Mouse (Mus musculus): ENCODE measurements around the gene Unc45a. TPM values are rescaled to one million over a fixed set of nuclear protein-coding genes. Genes with fewer than 3 reads are reported as not detected.
"Not testable (repeated sequence)": the region's sequence is repeated elsewhere in the genome, so short reads cannot be mapped to it uniquely, and the experiment has no call there.

Gene Unc45a
- polyA plus RNA-seq, 1 experiment from 2014 or later, result 36.8 TPM

DNA sequence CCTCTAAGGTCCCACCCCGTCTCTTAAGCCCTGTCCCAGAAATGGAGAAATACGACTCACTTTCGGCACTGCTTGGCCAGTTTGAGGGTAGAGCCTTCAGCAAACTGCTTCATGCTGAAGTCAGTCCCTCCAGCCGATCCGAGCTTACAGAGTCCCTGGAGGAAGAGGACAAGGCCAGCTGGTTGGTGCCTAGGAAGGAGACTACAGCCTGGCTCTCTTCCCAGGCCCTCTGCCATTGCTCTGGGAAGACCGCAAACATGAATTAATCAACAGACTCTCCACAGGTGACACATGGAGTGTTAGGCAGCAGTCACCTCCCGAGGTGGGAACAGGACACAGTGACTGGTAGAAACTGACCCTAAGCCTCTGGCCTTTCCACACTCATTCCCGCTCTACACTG, 10.5 kb downstream of the Unc45a start:
- Histone ChIP-seq H3K4me2 (ENCODE audit: low read depth) (no peak overlapping the region), H3K36me3 (ENCODE audit: control insufficient read depth, insufficient read depth, low read length) (peaks cover 49% of the 10 kb centered on the region), H3K4me1 (ENCODE audit: control insufficient read depth, insufficient read depth, low read length) (no peaks in the 10 kb centered on the region), H3K4me3 (ENCODE audit: low read depth, low read length) (no peak overlapping the region), H3K9ac (ENCODE audit: low read length) (no peak overlapping the region), H3K9me3 (ENCODE audit: control insufficient read depth, low read length) (no peaks in the 10 kb centered on the region), H3K27ac (ENCODE audit: low read depth, low read length) (no peak overlapping the region), H3K27me3 (ENCODE audit: control insufficient read depth, insufficient read depth, low read length) (no peaks in the 10 kb centered on the region)
- no peak for ATAC-seq (ENCODE audit: insufficient read depth, low FRiP score, low TSS enrichment)
- no peak for DNase-seq (ENCODE audit: low spot score)
- WGBS, result 93% methylated on average over 8 of the region's 8 CpGs

DNA sequence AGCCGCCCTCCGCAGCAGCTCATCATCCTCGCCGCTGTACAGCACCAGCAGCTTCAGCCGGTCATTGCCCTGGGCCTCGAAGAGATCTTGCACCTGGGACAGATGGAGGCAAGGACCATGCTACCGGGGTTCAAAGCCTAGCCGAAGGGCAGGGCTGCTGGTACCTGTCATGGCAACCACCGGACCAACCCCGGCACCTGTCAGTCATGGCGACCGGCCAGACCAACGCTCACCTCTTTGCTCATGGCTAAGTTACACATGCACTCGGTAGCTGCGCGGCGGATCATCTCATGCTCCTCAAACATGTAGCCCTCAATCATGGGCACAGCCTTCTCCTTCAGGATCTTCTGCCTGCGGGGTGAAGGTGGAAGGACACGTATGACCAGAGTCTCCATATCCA, 14.7 kb downstream of the Unc45a start:
- peaks cover 23% of the 10 kb centered on the region for H3K36me3 ChIP-seq (ENCODE audit: control insufficient read depth, insufficient read depth, low read length)
- H3K4me1 ChIP-seq (ENCODE audit: control insufficient read depth, insufficient read depth, low read length), result peaks cover 9% of the 10 kb centered on the region
- no peak overlapping the region for H3K9ac ChIP-seq (ENCODE audit: low read length)
- H3K4me2 ChIP-seq (ENCODE audit: low read depth), result no peak overlapping the region
- DNase-seq (ENCODE audit: low spot score) (no peak), ATAC-seq (ENCODE audit: insufficient read depth, low FRiP score, low TSS enrichment) (no peak)
- H3K27me3 ChIP-seq (ENCODE audit: control insufficient read depth, insufficient read depth, low read length), result no peaks in the 10 kb centered on the region
- H3K4me3 ChIP-seq (ENCODE audit: low read depth, low read length), result no peak overlapping the region
- no peak overlapping the region for H3K27ac ChIP-seq (ENCODE audit: low read depth, low read length)
- H3K9me3 ChIP-seq (ENCODE audit: control insufficient read depth, low read length), result no peaks in the 10 kb centered on the region
- WGBS, result 96% methylated on average over 19 of the region's 19 CpGs

DNA sequence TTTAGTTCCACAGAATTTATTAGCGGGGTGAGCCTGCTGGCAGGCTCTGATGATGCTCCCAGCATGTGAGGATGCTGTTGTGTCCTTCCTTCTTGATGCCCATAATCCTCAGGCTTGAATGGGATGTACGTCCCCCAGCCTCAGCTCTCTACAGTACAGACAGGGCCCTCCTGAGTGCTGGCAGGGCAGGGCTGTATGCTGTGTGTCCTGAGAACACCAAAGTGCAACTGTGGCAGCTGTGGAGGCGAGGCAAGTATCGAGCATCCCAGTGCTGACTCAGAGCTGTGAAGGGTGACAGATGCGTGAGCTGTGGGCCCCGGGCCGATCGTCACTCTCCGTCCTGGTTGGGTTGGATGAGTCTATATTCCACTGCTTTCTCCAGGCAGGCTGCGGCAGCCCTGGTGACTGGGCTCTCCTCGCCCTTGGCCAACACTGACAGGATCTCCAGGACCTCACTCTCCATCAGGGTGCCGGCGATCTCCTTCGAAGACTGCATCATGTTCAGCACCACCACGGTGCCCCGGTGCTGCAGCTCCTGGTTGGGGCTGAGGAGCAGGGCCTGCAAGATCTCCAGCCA, 15.4 kb downstream of the Unc45a start:
- no peaks in the 10 kb centered on the region for H3K27me3 ChIP-seq (ENCODE audit: control insufficient read depth, insufficient read depth, low read length)
- peaks cover 9% of the 10 kb centered on the region for H3K4me1 ChIP-seq (ENCODE audit: control insufficient read depth, insufficient read depth, low read length)
- DNase-seq (ENCODE audit: low spot score) (no peak), ATAC-seq (ENCODE audit: insufficient read depth, low FRiP score, low TSS enrichment) (no peak)
- no peak overlapping the region for H3K9ac ChIP-seq (ENCODE audit: low read length)
- 93% methylated on average over 16 of the region's 16 CpGs for WGBS
- no peak overlapping the region for H3K4me3 ChIP-seq (ENCODE audit: low read depth, low read length)
- H3K27ac ChIP-seq (ENCODE audit: low read depth, low read length), result no peak overlapping the region
- no peaks in the 10 kb centered on the region for H3K9me3 ChIP-seq (ENCODE audit: control insufficient read depth, low read length)
- peaks cover 24% of the 10 kb centered on the region for H3K36me3 ChIP-seq (ENCODE audit: control insufficient read depth, insufficient read depth, low read length)
- no peak overlapping the region for H3K4me2 ChIP-seq (ENCODE audit: low read depth)

DNA sequence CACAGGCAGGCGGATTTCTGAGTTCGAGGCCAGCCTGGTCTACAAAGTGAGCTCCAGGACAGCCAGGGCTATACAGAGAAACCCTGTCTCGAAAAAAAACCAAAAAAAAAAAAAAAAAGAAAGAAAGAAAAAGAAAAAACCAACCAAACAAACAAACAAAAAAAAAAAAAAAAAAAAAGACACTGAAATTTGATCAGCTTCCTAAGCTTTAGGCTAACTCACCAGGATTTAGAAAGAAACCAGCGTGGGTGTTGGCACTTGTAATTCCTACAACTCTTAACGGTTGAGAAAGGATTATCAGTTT, 16.0 kb downstream of the Unc45a start:
- H3K4me1 ChIP-seq (ENCODE audit: control insufficient read depth, insufficient read depth, low read length); H3K27me3 ChIP-seq (ENCODE audit: control insufficient read depth, insufficient read depth, low read length); DNase-seq (ENCODE audit: low spot score); ATAC-seq (ENCODE audit: insufficient read depth, low FRiP score, low TSS enrichment); H3K9me3 ChIP-seq (ENCODE audit: control insufficient read depth, low read length); H3K9ac ChIP-seq (ENCODE audit: low read length); H3K27ac ChIP-seq (ENCODE audit: low read depth, low read length): not testable (repeated sequence)
- WGBS, result 64% methylated on average over 4 of the region's 5 CpGs
- H3K4me3 ChIP-seq (ENCODE audit: low read depth, low read length), result peak overlapping the region; percentile 55; the same call in 1 of the 2 replicates
- peak overlapping the region; percentile 83 for H3K4me2 ChIP-seq (ENCODE audit: low read depth)
- H3K36me3 ChIP-seq (ENCODE audit: control insufficient read depth, insufficient read depth, low read length), result peaks cover 24% of the 10 kb centered on the region

DNA sequence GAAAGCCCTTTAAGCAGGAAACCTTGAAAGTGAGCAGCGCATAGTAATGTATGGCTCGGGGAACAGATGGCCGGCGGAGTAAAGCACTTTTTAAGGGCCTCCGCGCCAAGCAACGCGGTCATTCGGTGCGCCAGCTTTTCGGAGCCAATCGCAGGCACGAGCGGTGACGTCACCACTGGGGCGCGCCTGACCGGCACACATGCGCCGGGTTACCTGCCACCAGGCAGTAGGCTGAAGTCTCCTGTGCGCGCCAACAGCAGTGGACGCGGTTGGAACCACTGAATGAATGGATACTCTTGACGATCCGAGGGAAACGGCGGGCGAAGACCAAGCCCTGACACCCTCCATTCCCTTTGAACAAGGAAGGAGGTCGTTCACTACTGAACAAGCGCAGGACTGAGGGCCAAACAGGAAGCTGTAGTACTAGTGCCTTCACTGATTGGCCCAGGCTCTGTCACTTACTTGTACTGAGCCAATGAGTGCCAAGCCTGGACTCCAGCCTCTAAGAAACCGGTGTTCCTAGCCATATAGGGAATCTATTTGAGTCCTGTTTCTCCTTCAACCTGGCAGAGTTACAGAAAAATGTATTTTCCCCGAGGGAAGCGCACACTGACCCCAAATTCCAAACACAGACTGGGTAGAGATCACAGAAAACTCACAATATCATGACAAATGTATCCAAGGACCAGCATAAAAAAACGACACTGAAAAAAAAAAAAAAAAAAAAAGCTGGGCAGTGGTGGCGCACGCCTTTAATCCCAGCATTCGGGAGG, 16.6 kb downstream of the Unc45a start, which contains the start of gene Rccd1:
Rccd1 (minus strand) TSS at position 412 of the 773 bp plus-strand sequence.
- peaks cover 9% of the 10 kb centered on the region for H3K4me1 ChIP-seq (ENCODE audit: control insufficient read depth, insufficient read depth, low read length)
- ATAC-seq (ENCODE audit: insufficient read depth, low FRiP score, low TSS enrichment) (peak; percentile 99), DNase-seq (ENCODE audit: low spot score) (peak; percentile 96)
- H3K9ac ChIP-seq (ENCODE audit: low read length), result peak within 1 kb of the TSS; percentile 70
- peaks cover 21% of the 10 kb centered on the region for H3K36me3 ChIP-seq (ENCODE audit: control insufficient read depth, insufficient read depth, low read length)
- peak within 1 kb of the TSS; percentile 83 for H3K4me2 ChIP-seq (ENCODE audit: low read depth)
- H3K9me3 ChIP-seq (ENCODE audit: control insufficient read depth, low read length), result no peaks in the 10 kb centered on the region
- H3K27me3 ChIP-seq (ENCODE audit: control insufficient read depth, insufficient read depth, low read length), result no peaks in the 10 kb centered on the region
- peak within 1 kb of the TSS; percentile 69 for H3K27ac ChIP-seq (ENCODE audit: low read depth, low read length)
- peak within 1 kb of the TSS; percentile 55 for H3K4me3 ChIP-seq (ENCODE audit: low read depth, low read length)
- 3% methylated on average over 38 of the region's 38 CpGs for WGBS

DNA sequence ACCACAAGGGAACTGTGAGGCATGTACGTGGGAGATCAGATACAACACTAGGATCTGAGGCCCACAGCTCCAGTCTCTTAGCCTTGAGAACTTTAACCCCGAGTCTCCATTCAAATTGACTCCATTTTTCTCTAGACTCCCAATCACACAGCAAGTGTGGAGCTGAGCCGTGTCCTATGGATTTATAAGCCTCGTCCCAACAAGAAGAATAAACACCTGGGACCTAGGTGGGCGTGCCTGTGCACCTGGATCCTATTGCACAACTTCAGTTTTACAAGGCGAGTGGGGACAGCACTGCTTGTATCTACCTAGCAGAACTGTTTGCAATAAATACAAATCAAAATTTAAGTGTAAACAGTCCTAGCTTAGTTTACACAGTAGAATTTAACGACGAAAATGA, 17.5 kb downstream of the Unc45a start:
- 23% methylated on average over 8 of the region's 8 CpGs for WGBS
- DNase-seq (ENCODE audit: low spot score), result no peak
- peaks cover 13% of the 10 kb centered on the region for H3K36me3 ChIP-seq (ENCODE audit: control insufficient read depth, insufficient read depth, low read length)

DNA sequence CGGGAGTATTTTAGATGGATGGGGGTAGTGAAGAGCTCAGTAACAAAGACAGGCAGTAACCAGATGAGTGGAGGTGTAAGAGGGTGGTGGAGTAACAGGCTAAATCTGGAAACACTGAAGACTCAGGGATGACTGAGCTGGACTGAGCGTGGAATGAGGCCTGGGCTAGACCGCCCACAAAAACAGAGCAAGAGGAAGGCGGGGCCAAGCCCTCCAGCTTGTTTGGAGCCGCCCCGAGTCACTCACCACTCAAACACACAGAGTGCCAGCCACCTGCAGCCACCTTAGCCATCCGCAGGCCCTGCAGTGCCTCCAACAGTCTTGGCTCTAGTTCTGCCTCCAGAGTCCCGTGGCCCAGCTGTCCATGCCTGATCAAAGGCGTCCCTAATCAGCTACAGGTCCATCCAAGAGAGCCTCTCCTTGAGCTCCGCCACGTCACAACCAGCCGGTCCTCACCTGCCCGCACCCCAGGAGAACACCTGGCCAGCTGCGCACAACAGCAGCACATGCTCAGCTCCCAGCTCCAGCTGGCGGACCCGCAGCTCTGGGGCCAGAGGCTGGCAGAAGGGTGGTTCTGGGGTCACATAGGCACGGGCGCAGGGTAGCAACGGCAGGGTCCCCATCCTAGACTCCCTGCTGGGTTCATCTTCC, 20.8 kb downstream of the Unc45a start:
- Histone ChIP-seq H3K9me3 (ENCODE audit: control insufficient read depth, low read length) (no peaks in the 10 kb centered on the region), H3K4me3 (ENCODE audit: low read depth, low read length) (no peak overlapping the region), H3K4me2 (ENCODE audit: low read depth) (no peak overlapping the region), H3K27ac (ENCODE audit: low read depth, low read length) (no peak overlapping the region), H3K9ac (ENCODE audit: low read length) (no peak overlapping the region), H3K27me3 (ENCODE audit: control insufficient read depth, insufficient read depth, low read length) (no peaks in the 10 kb centered on the region), H3K36me3 (ENCODE audit: control insufficient read depth, insufficient read depth, low read length) (peaks cover 6% of the 10 kb centered on the region), H3K4me1 (ENCODE audit: control insufficient read depth, insufficient read depth, low read length) (peaks cover 9% of the 10 kb centered on the region)
- WGBS, result 86% methylated on average over 19 of the region's 19 CpGs
- DNase-seq (ENCODE audit: low spot score) (no peak), ATAC-seq (ENCODE audit: insufficient read depth, low FRiP score, low TSS enrichment) (no peak)

More for the DNA sequence above, 17.5 kb downstream of the Unc45a start:
- Histone ChIP-seq H3K9ac (ENCODE audit: low read length) (peak overlapping the region; percentile 70), H3K27ac (ENCODE audit: low read depth, low read length) (no peak overlapping the region; the same call in 1 of the 2 replicates), H3K4me2 (ENCODE audit: low read depth) (peak overlapping the region; percentile 83), H3K9me3 (ENCODE audit: control insufficient read depth, low read length) (no peaks in the 10 kb centered on the region), H3K4me1 (ENCODE audit: control insufficient read depth, insufficient read depth, low read length) (peaks cover 9% of the 10 kb centered on the region), H3K27me3 (ENCODE audit: control insufficient read depth, insufficient read depth, low read length) (no peaks in the 10 kb centered on the region), H3K4me3 (ENCODE audit: low read depth, low read length) (peak overlapping the region; percentile 55)
- ATAC-seq (ENCODE audit: insufficient read depth, low FRiP score, low TSS enrichment), result no peak

DNA sequence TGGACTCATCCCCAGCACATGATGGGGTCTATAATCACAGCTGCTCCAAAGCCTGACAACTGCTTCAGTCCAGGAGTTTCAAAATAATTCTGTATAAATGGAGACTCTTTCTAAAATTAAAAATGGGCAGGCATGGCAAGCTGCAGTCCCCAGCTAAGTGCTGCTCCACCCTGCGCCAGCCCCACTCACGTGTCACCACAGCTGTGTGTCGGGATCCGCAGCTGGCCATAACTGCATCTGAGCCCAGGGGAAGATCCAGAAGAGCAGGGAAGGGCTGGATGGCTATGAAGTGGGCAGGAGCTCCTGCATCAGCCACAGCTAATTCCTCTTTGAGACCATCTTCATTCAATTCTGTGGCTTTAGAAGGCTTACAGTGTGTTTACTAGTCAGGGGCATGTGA, 22.1 kb downstream of the Unc45a start:
- ATAC-seq (ENCODE audit: insufficient read depth, low FRiP score, low TSS enrichment), result no peak
- 94% methylated on average over 4 of the region's 4 CpGs for WGBS

More for the DNA sequence above, 22.1 kb downstream of the Unc45a start:
- H3K36me3 ChIP-seq (ENCODE audit: control insufficient read depth, insufficient read depth, low read length), result peaks cover 15% of the 10 kb centered on the region
- no peaks in the 10 kb centered on the region for H3K9me3 ChIP-seq (ENCODE audit: control insufficient read depth, low read length)
- no peak overlapping the region for H3K4me2 ChIP-seq (ENCODE audit: low read depth)
- H3K4me1 ChIP-seq (ENCODE audit: control insufficient read depth, insufficient read depth, low read length), result peaks cover 9% of the 10 kb centered on the region
- no peaks in the 10 kb centered on the region for H3K27me3 ChIP-seq (ENCODE audit: control insufficient read depth, insufficient read depth, low read length)
- DNase-seq (ENCODE audit: low spot score), result no peak
- no peak overlapping the region for H3K9ac ChIP-seq (ENCODE audit: low read length)
- H3K27ac ChIP-seq (ENCODE audit: low read depth, low read length), result no peak overlapping the region
- H3K4me3 ChIP-seq (ENCODE audit: low read depth, low read length), result no peak overlapping the region
